Mouse (Mus musculus) lung, postnatal 0 days (tissue): ENCODE measurements at regions not wholly inside any gene's neighbourhood (a gene's known extent, or its start where the extent isn't known, plus 50 kb on each side); places are given as distances from the start of the nearest gene placed in this dataset.

Experiments
- ATAC-seq: fragments of 200-750 bp; cut with Nextera tagmentation; 2 replicates; pipeline ENCODE4 v1.8.0; 2017; ENCODE audit warnings: moderate library complexity
- DNase-seq: peaks from one replicate; pipeline ENCODE4 v3.0.0-alpha.2; 2016; ENCODE audit warnings: low spot score
- H3K27ac ChIP-seq: fragments of 300-500 bp; sonication (generic); 2 replicates; pipeline ENCODE4 v1.5.1; 2014; ENCODE audit warnings: antibody characterized with exemption, mild to moderate bottlenecking, low read length, mixed read lengths
- H3K27me3 ChIP-seq: fragments of 300-500 bp; sonication (generic); replicated peaks from 2 replicates; pipeline ENCODE4 v1.6.1; 2014; ENCODE audit warnings: low read length, mixed read lengths; ENCODE audit not compliant: insufficient read depth
- H3K36me3 ChIP-seq: fragments of 300-500 bp; sonication (generic); 2 replicates; pipeline ENCODE4 v1.6.1; 2014; ENCODE audit warnings: low read length, mixed read lengths; ENCODE audit not compliant: insufficient read depth
- H3K4me1 ChIP-seq: fragments of 300-500 bp; sonication (generic); 2 replicates; pipeline ENCODE4 v1.6.1; 2014; ENCODE audit warnings: antibody characterized with exemption, low read depth, low read length, mixed read lengths; ENCODE audit not compliant: insufficient read depth
- H3K4me2 ChIP-seq: fragments of 300-500 bp; sonication (generic); replicated peaks from 2 replicates; pipeline ENCODE4 v1.6.1; 2014; ENCODE audit warnings: low read depth, mild to moderate bottlenecking, low read length, moderate library complexity, mixed read lengths
- H3K4me3 ChIP-seq: fragments of 300-500 bp; sonication (generic); 2 replicates; pipeline ENCODE4 v1.5.1; 2014; ENCODE audit warnings: low read depth, low read length
- H3K9ac ChIP-seq: fragments of 300-500 bp; sonication (generic); replicated peaks from 2 replicates; pipeline ENCODE4 v1.6.1; 2014; ENCODE audit warnings: low read depth, mild to moderate bottlenecking
- H3K9me3 ChIP-seq: fragments of 300-500 bp; sonication (generic); 2 replicates; pipeline ENCODE4 v1.6.1; 2016; ENCODE audit warnings: low read length, mixed read lengths
- CTCF ChIP-seq: IDR thresholded peaks from 2 replicates; pipeline ENCODE4 v1.5.1; 2016; ENCODE audit warnings: antibody characterized with exemption, mild to moderate bottlenecking
- EP300 ChIP-seq: IDR thresholded peaks from 2 replicates; pipeline ENCODE4 v1.6.1; 2016; ENCODE audit warnings: antibody characterized with exemption, mild to moderate bottlenecking, control low read depth
- WGBS: fragments of 180-500 bp; shearing (Covaris S2); extraction: QIAGEN DNeasy Blood & Tissue Kit; methylation state at CpG from one replicate; pipeline ENCODE4 v1.1.7; 2014; 5-methylcytosine and 5-hydroxymethylcytosine counted together

DNA sequence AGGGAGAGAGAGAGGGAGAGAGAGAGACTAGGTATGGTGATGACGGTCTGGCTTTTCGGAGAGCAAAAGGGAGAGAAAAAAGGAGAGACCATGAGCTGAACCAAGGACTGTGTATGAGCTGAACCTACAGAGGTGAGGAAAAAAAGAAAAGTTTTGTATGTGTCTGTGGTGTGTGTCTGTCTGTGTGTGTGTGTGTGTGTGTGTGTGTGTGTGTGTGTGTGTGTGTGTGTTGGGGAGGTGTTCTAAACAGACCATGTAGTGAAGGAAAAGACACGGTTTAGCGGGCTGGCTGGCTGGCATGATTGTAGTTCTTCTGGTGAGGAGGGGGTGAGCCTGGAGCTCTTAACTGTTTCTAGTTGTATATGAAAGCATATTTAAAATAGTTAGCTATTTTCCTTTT lies 418.6 kb upstream of the Ubash3b start:
- H3K4me3 ChIP-seq = peak overlapping the region; percentile 41

DNA sequence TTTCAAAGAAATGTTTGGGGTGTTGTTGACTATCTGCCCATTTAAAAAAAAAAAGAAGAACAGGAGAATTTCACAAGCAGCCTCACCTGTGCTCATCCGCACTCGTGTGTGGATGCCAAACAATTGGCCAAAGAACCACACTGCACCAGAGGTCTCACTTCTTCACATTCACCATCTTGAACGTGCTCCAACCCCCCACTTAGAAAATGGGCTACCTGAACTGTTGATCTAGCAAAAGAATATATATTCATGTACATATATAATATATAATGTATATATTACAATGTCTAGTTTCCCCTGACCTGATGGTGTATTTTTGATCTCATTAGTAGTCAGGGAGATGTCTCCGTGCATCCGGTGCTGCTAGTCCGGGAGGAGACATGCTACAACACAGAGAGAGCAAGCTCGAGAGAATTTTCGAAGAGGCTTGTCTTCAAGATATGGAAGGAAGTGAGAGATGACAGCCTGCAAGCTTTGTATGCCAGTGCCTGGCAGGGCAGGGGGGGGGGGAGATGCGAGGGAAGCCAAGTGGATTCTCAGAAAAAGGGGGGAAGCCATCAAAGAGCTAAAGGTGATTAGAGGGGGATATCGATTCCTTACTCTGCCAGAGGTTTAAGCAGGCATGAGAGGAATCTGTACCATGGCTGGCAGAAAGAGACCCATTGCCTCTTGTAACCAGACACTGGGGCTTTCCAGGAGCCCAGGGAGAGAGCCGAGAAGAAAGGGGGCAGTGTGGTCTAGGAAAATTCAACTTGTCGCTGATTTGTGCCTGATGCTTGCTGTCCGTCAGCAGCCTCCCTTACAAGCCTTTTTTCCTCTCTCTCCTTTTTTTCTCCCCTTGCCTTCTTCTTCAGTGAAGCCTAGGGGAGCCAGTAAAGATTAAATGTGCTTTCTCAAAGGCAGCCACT lies 417.9 kb upstream of the Ubash3b start:
- no peaks in the 10 kb centered on the region for H3K36me3 ChIP-seq
- H3K27ac ChIP-seq = no peak overlapping the region
- H3K4me1 ChIP-seq = 0 out of 2 replicates have a peak, but pooled peaks cover 3% of the 10 kb centered on the region
- H3K4me3 ChIP-seq = peak overlapping the region; percentile 41
- H3K4me2 ChIP-seq = peak overlapping the region; percentile 67
- no peak overlapping the region for H3K9ac ChIP-seq
- peak; percentile 77 for ATAC-seq
- no peaks in the 10 kb centered on the region for H3K9me3 ChIP-seq
- H3K27me3 ChIP-seq = 0 out of 2 replicates have a peak, but pooled peaks cover 4% of the 10 kb centered on the region
- WGBS = 24% methylated on average over 13 of the region's 13 CpGs
- TF ChIP-seq CTCF (peak; percentile 67), EP300 (no peak)
- DNase-seq = peak; percentile 90

More for the DNA sequence above, 418.6 kb upstream of the Ubash3b start:
- no peak for DNase-seq
- Histone ChIP-seq H3K36me3 (no peaks in the 10 kb centered on the region), H3K4me1 (0 out of 2 replicates have a peak, but pooled peaks cover 3% of the 10 kb centered on the region), H3K9me3 (no peaks in the 10 kb centered on the region), H3K27me3 (0 out of 2 replicates have a peak, but pooled peaks cover 4% of the 10 kb centered on the region), H3K27ac (no peak overlapping the region), H3K9ac (no peak overlapping the region), H3K4me2 (peak overlapping the region; percentile 67)
- TF ChIP-seq CTCF (no peak), EP300 (no peak)
- ATAC-seq = peak; percentile 36
- 3% methylated on average over 4 of the region's 4 CpGs for WGBS

DNA sequence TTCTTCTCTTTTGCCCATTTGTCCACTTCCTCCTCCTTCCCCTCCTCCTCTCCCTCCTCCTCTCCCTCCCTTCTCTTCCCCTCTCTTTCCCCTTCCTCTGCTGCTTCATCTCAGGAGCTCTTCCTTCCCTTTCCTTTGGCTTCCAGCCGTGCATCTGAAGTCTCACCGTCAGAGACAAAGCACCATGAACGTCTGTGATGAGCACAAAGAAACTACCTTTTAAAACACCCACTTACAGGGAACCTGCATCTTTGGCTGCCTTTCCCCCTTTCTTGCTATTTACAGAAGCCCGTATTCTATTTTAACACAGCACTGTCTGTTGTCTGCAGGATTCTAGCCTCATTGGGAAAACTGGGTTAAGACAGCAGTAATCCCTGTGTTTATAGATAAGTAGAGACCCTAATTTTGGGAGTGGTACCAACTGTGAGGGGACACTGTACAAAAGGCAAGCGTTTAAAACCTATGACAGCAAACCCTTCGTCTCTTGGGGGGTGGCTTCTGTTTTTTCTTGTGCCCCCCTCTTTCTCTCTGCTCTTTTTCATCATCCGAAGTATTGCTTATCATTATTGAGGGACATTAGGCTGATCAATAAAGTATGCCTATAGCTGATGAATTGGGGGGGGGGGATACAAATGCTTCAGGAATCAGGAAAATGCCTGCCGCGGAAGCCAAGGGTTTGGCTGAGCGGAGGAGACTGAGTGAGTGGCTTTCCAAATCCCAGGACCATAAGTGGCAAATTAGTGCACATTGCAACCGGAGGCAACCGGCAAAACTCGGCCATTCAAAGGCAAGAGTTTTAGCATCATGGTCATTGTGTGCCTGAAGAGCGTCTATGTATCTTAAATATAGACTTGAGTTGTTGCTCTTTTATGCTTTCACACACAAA lies 417.0 kb upstream of the Ubash3b start:
- Histone ChIP-seq H3K4me1 (0 out of 2 replicates have a peak, but pooled peaks cover 3% of the 10 kb centered on the region), H3K27ac (no peak overlapping the region), H3K9ac (no peak overlapping the region), H3K9me3 (no peaks in the 10 kb centered on the region), H3K36me3 (no peaks in the 10 kb centered on the region), H3K4me3 (no peak overlapping the region), H3K27me3 (0 out of 2 replicates have a peak, but pooled peaks cover 4% of the 10 kb centered on the region), H3K4me2 (no peak overlapping the region)
- DNase-seq (no peak), ATAC-seq (no peak)
- TF ChIP-seq CTCF = no peak
- TF ChIP-seq EP300 = no peak
- WGBS = 65% methylated on average over 14 of the region's 14 CpGs

DNA sequence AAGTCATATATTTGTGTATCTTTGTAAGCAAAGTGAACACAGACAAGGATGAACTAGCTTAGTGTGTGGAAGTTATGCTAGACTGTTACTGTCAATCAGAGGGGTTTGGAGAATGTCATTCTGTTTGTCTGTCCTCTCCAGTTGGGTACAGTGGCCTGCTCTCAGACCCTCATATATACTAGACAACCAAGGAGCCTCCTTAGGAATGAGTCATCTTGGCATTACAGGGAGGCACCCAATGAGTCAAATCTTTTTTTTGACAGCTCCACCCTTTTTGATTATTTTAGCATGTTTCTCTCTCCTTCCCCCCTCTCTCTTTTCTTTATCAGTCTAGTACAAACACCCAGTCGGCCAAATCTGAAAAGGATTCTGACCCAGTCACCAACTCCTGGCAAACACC lies 416.3 kb upstream of the Ubash3b start:
- Histone ChIP-seq H3K9ac (no peak overlapping the region), H3K4me2 (no peak overlapping the region), H3K36me3 (no peaks in the 10 kb centered on the region), H3K4me1 (0 out of 2 replicates have a peak, but pooled peaks cover 3% of the 10 kb centered on the region), H3K27me3 (0 out of 2 replicates have a peak, but pooled peaks cover 4% of the 10 kb centered on the region), H3K27ac (no peak overlapping the region), H3K4me3 (no peak overlapping the region), H3K9me3 (no peaks in the 10 kb centered on the region)
- TF ChIP-seq CTCF (no peak), EP300 (no peak)
- DNase-seq (no peak), ATAC-seq (no peak)
- WGBS = 22% methylated on average over 1 of the region's 1 CpGs

DNA sequence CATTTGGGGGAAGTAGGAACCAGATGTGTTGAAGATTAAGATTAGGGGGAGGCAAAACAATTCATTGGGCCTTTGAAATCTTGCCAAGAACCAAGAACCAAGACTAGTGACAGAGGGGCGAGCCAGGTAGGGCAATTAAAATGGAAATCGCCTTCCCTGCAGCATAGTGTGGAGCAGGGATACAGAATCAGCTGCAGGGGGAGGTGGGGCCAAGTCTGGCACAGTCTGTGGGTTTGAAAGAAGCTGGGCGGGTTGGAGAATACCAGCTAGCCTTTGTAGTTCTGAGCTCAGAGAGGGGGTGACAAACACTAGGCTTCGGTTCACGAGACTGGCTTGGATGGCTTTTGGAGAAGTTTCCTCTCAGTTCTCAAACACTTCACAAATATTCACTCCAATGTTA lies 414.3 kb upstream of the Ubash3b start:
- Histone ChIP-seq H3K4me1 (0 out of 2 replicates have a peak, but pooled peaks cover 3% of the 10 kb centered on the region), H3K9ac (no peak overlapping the region), H3K4me2 (no peak overlapping the region), H3K27ac (no peak overlapping the region), H3K36me3 (no peaks in the 10 kb centered on the region), H3K9me3 (no peaks in the 10 kb centered on the region), H3K4me3 (no peak overlapping the region), H3K27me3 (0 out of 2 replicates have a peak, but pooled peaks cover 4% of the 10 kb centered on the region)
- DNase-seq = no peak
- TF ChIP-seq EP300 (no peak), CTCF (no peak)
- 40% methylated on average over 5 of the region's 5 CpGs for WGBS
- ATAC-seq = no peak

DNA sequence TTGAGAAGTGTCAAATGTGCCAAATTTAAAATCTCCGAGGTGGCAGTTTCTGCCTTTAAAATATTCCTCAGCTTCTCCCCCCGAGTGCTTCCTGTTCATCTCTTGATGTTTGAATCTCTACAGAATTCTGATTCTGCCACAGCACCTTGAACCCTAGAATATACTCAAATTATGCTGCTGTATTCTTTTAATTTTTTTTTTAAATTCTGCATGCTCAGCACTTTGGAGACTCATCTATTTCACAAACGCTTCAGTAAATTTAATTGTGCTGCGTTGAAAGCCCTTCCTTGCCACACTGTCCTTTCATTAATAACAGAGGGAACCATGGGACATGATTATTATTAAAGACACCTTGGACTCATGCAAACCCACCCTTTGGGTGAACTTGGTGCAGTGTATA lies 408.8 kb upstream of the Ubash3b start:
- Histone ChIP-seq H3K36me3 (no peaks in the 10 kb centered on the region), H3K9ac (no peak overlapping the region), H3K4me3 (no peak overlapping the region), H3K4me1 (no peaks in the 10 kb centered on the region), H3K27me3 (no peaks in the 10 kb centered on the region), H3K9me3 (no peaks in the 10 kb centered on the region), H3K27ac (no peak overlapping the region), H3K4me2 (no peak overlapping the region)
- 80% methylated on average over 4 of the region's 4 CpGs for WGBS
- DNase-seq (no peak), ATAC-seq (no peak)
- TF ChIP-seq EP300 (no peak), CTCF (no peak)
